Mouse (Mus musculus) adrenal gland, adult (tissue): ENCODE results near the gene Rps2.
"Not testable (repeated sequence)": the region's sequence is repeated elsewhere in the genome, so short reads cannot be mapped to it uniquely, and the experiment has no call there.

Source experiments
- DNase-seq, 2 experiments: peaks; one replicate each; pipeline ENCODE4 v3.0.0; 2022 to 2023; ENCODE audit warnings: low spot score in 1 of 2; ENCODE audit not compliant: inconsistent age in 2 of 2

Gene Rps2

GRCm38 (mm10) chr17:24701251-24701650, 16.7 kb upstream of the Rps2 start:
- no peak for DNase-seq

GRCm38 (mm10) chr17:24705821-24706220, 12.1 kb upstream of the Rps2 start:
- DNase-seq: no peak

GRCm38 (mm10) chr17:24706982-24707800, 10.7 kb upstream of the Rps2 start, which contains the start of gene Tbl3:
TSS of gene Tbl3 (minus strand) at chr17:24707660.
- peak; percentile 93 to 98 for DNase-seq

- no peak for DNase-seq
Observed at GRCm38 (mm10) chr17:24707801-24708425, 10.0 kb upstream of the Rps2 start.

GRCm38 (mm10) chr17:24708646-24709045, 9.3 kb upstream of the Rps2 start:
- DNase-seq: peak in 1 of 2 experiments; percentile 53

- no peak for DNase-seq
Observed at GRCm38 (mm10) chr17:24715556-24715955, 2.4 kb upstream of the Rps2 start.

GRCm38 (mm10) chr17:24716166-24716682, 1.7 kb upstream of the Rps2 start:
- no peak for DNase-seq

- not testable (repeated sequence) for DNase-seq
Observed at GRCm38 (mm10) chr17:24718938-24719337, 1.0 kb downstream of the Rps2 start.

- peak; percentile 99 for DNase-seq
Observed at GRCm38 (mm10) chr17:24719494-24720222, 1.7 kb downstream of the Rps2 start.

- DNase-seq: peak in 1 of 2 experiments; percentile 80
Observed at GRCm38 (mm10) chr17:24720616-24721015, 2.7 kb downstream of the Rps2 start.

GRCm38 (mm10) chr17:24721383-24721955, 3.6 kb downstream of the Rps2 start:
- not testable (repeated sequence) for DNase-seq

GRCm38 (mm10) chr17:24722220-24722924, 4.5 kb downstream of the Rps2 start:
- no peak for DNase-seq

GRCm38 (mm10) chr17:24723122-24723880, 5.4 kb downstream of the Rps2 start:
- DNase-seq: peak in 1 of 2 experiments; percentile 33

GRCm38 (mm10) chr17:24723881-24724180, 5.9 kb downstream of the Rps2 start:
- no peak for DNase-seq

- DNase-seq: peak; percentile 95 to 99
Observed at GRCm38 (mm10) chr17:24724184-24724583, 6.3 kb downstream of the Rps2 start, which contains the start of gene Ndufb10. TSS of gene Ndufb10 (minus strand) at chr17:24724478.

- DNase-seq: no peak
Observed at GRCm38 (mm10) chr17:24725637-24726390, 7.9 kb downstream of the Rps2 start.

- no peak for DNase-seq
Observed at GRCm38 (mm10) chr17:24727618-24728017, 9.7 kb downstream of the Rps2 start, which contains the start of gene Rpl3l. TSS of gene Rpl3l (plus strand) at chr17:24727820.

GRCm38 (mm10) chr17:24728184-24728583, 10.3 kb downstream of the Rps2 start:
- no peak for DNase-seq

- DNase-seq: no peak
Observed at GRCm38 (mm10) chr17:24729067-24729466, 11.2 kb downstream of the Rps2 start.
